Mouse (Mus musculus) cerebellum, postnatal 14 days (tissue): ENCODE results near the gene Gm45208.

ENCODE experiments used
- DNase-seq, 2 experiments: peaks; one replicate each; pipeline ENCODE4 v3.0.0; 2021; ENCODE audit warnings: mixed read lengths in 2 of 2

The Gm45208 gene

DNA sequence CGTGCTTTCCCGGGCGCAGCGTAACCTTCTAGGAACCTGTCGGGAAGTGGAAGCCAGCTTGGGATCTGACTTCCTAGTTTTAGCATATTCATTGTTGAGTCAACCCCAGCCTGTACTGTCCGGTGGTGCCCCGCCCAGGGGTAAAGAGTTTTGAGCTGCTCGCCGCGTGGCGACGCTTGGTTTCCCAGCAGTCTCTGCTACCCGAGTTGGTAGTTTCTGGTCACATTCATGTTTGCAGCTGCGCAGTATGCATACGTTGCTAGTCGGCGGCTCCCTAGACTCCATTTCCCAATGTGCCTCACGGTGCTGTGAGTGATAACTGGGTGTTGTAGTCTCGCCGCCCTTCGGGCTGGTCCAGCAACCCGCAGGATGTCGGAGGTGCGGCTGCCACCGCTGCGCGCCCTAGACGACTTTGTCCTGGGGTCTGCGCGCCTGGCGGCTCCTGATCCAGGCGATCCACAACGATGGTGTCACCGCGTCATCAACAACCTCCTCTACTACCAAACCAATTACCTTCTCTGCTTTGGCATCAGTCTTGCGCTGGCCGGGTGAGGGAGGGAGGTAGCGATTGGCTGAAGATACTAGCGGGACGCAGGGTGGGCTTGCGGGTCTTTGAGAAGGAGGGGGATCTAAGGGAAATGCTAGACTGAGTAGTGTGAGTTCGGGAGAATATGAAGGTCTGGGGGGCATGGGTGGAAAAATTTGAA lies 6.3 kb downstream of the Gm45208 start, which contains the start of gene Praf2:
Praf2 (plus strand) TSS at position 225 of the 707 bp plus-strand sequence.
- peak; percentile 74 to 81 for DNase-seq

- DNase-seq: no peak
These were observed 6.8 kb downstream of the Gm45208 start for GRCm38 (mm10) chrX:7728922-7729265.

GRCm38 (mm10) chrX:7733571-7734156 lies 11.6 kb downstream of the Gm45208 start:
- DNase-seq: peak; percentile 58 to 83

GRCm38 (mm10) chrX:7739336-7740081 lies 17.5 kb downstream of the Gm45208 start:
- DNase-seq: peak; percentile 82 to 90

GRCm38 (mm10) chrX:7740082-7740819 lies 18.2 kb downstream of the Gm45208 start:
- DNase-seq: no peak

DNA sequence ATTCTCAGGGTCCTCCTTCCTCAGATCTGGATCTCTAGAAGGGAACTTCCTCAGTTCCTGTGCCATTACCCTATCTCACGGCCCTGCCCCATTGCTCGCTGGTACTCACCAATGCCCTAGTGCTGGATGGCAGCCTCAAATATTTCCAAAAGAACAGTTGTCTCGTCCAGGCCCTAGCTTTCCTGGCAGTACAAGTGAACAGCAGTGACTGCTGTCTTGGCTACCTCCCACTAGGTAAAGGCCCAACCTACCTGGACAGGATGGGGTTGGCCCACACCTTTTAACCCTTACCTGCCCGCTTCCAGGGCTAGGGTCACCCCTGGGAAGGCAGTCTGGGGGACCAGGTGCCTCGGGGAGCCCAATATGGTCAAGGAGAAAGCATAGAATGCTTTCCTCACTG lies 19.1 kb downstream of the Gm45208 start:
- DNase-seq: peak in 1 of 2 experiments; percentile 33

DNA sequence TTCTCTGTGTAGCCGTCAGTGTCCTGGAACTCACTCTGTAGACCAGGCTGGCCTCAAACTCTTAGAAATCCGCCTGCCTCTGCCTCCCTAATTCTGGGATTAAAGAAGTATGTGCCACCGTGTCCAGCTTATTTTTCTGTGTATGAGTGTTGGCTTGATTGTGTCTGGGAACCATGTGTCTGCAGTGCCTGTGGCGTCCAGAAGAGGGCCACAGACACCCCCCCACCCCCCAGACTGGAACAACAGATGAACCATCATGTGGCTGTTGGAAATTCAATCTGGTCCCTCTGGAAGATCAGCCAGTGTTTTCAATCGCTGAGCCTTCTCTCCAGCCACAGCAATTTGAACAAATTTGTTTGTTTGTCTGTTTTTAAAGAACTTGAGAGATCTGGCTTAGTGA lies 21.4 kb downstream of the Gm45208 start:
- no peak for DNase-seq

DNA sequence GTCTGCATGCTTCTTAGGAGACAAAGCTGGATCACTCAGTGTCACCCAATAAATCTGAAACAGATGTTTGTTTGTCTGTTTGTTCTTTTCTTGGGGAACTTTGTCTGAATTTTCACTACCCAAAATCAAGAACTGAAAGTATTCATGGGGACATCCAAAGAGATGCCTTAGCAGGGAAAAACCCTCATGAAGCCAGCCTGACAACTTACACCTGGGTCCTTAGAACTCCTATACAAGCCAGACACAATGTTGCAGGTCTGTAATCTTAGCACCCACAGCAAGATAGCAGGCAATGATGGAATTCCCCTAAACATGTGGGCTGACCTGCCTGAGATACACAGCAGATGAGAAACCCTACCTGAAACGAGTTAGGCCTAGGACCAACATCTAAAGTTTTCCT lies 22.9 kb downstream of the Gm45208 start:
- DNase-seq: no peak

- no peak for DNase-seq
These were observed 23.4 kb downstream of the Gm45208 start for GRCm38 (mm10) chrX:7745429-7745828.

GRCm38 (mm10) chrX:7750432-7751116 lies 28.5 kb downstream of the Gm45208 start, which contains the start of gene Ccdc120:
Gene Ccdc120 (minus strand): TSS chrX:7750905.
- DNase-seq: peak; percentile 87

DNA sequence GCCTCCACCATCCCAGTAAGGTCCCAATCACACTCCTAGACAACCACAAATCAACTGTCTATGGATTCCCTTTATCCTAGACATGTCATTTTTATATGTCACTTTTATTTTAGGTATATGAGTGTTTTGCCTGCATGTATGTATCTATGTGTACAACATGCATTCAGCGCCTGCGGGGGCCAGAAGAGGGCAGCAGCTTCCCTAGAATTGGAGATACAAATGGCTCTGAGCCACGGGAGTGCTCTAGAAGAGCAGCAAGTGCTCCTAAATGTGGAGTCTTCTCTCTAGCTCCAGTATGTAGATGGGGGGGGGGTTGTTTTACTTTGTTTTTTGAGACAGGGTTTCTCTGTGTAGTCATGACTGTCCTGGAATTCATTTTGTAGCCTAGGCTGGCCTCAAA lies 31.6 kb downstream of the Gm45208 start:
- peak in 1 of 2 experiments; percentile 50 for DNase-seq

DNA sequence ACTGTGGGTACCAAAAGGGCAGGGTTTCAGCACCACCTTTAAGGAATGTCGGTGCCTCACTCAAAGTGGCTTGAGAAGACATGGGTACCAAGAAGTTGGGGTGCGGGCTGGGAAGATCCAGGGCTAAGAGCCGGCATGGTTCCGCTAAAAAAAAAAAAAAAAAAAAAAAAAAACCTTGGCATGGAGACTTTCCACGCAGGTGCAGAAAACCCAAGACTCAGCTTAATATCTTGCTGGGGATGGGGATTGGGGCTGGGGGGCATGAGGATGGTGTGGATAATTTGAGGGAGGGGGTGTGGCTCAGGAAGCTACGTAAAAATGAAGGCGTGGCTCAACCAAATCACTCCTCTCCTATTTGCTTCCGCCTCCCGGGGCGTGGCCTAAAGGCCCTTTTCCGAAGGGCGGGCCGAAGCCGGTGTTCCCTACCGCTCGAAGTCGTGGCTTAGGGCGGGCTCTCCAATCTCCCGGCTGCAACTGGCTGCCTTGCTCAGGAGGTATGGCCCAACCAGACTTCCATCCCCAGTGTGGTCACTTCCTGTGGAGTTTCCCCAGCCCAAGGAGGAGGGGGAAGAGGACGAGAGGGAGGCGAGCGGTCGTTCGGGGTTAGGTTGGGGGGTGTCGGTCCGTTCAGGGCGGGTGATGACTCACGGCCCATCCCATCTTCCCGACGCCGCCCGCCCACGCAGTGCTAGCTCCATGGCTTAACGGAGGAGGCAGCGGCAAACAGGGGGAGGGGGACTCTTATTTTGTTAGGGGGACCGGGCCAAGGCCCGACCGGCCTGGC lies 40.3 kb downstream of the Gm45208 start, which contains the start of gene Tfe3:
Tfe3 (plus strand) TSS at position 424 of the 784 bp plus-strand sequence.
- peak; percentile 90 to 91 for DNase-seq

DNA sequence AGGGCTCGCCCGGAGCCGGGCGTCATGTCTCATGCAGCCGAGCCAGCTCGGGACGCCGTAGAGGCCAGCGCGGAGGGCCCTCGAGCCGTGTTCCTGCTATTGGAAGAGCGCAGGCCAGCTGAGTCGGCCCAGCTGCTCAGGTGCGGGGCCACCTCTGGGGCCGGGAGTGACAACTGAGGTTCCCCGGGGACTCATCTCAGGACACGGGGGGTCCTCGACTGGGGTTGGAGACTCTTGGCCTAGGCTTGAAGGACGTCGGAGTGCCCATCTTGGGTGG lies 40.8 kb downstream of the Gm45208 start:
- DNase-seq: peak in 1 of 2 experiments; percentile 49

GRCm38 (mm10) chrX:7763631-7764393 lies 41.8 kb downstream of the Gm45208 start:
- DNase-seq: peak in 1 of 2 experiments; percentile 25

GRCm38 (mm10) chrX:7764657-7765280 lies 42.7 kb downstream of the Gm45208 start:
- DNase-seq: no peak

DNA sequence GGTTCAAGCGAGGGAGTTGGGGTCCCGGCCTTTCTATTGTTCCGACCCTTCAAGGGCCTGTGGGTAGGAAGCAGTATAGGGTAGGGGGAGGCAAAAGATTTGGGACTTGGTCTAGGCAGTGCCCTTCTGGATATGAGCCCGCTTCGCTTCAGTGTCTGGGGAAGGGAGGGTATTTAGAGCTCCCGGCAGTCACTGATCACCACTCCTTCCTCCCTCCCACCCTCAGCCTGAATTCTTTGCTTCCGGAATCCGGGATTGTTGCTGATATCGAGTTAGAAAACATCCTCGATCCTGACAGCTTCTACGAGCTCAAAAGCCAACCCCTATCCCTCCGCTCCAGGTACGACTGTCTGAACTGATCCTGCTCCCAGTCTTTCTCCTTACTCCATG lies 43.2 kb downstream of the Gm45208 start:
- DNase-seq: no peak

DNA sequence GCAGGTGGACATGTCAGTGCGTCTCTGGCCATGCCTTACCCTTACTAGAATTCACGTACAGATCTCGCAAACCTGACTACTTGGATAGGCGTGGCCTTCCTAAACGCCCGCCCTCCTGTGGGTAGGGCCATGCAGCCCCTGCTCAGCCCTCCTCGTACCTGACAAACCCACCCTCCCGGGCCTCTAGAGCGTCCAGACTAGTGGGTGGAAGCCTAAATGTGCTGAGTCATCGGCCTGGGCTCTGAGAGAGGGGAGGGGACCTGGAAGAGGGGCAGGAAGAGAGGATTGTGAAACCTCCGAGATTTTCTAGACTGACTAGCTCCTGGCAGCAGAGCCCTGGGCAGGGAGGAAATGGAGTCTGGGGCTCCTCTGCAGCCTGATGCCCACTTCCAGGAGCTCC lies 43.7 kb downstream of the Gm45208 start:
- DNase-seq: peak in 1 of 2 experiments; percentile 24

DNA sequence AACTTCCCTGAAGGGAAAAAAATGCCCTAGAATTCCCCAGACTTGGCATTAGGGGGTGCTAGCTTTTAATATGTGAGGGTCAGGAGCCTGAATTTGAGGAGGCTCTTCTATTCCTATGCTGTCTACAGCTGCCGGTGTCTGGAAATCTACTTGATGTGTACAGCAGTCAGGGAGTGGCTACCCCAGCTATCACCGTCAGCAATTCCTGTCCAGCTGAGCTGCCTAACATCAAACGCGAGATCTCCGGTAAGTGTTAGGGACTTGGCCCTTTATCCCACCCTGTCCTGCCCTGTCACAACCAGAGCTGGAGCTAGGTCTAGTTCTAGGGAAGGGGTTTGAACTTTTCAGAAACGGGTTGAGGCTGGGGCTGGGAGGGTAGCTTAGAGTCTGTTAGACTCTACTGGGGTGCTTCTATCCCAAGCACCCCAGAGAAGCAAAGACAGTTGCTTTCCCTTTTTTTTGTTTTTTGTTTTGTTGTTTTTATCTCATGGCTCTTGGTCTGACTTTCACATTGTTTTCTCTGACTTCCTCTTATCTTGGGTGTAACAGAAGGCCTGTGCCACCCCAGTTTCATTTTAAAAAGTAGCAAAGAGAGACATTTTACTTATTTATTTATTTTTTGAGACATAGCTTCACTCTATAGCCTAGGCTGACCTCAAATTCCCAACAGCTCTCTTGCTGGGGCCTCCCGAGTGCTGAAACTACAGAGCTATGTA lies 47.4 kb downstream of the Gm45208 start:
- DNase-seq: no peak

DNA sequence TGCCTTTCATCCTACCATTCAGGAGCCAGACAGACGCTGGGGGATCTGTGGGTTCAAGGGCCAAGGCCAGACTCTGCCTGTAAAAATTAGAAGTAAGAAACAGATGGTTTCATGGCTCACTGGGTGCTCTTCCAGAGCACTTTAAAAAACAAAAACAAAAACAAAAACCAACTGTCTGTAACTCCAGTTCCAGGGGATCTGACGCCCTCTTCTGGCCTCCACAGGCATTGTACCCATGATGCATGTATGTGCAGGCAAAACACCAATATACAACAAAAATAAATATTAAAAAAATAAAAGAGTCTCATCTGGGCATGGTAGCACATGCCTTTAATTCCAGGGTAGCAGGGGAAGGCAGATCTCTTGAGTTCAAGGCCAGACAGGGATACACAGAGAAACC lies 50.7 kb downstream of the Gm45208 start:
- DNase-seq: peak in 1 of 2 experiments; percentile 49
